Mouse (Mus musculus): ENCODE data around the gene Taf3. TPM values are rescaled to one million over a fixed set of nuclear protein-coding genes. Genes with fewer than 3 reads are reported as not detected.

The Taf3 gene
- total RNA-seq, 2 experiments from 2014 or later, result 12.9 to 13.9 TPM

GRCm38 (mm10) chr2:9962871-9963270 is 85.5 kb downstream of the Taf3 start:
- DNase-seq (ENCODE audit: extremely low spot score in 1 of 2, low spot score in 1 of 2), result no peak

GRCm38 (mm10) chr2:9961708-9962107 is 86.7 kb downstream of the Taf3 start:
- DNase-seq (ENCODE audit: extremely low spot score in 1 of 2, low spot score in 1 of 2), result no peak

- no peak for DNase-seq (ENCODE audit: extremely low spot score in 1 of 2, low spot score in 1 of 2)
Measured at GRCm38 (mm10) chr2:9958011-9958410, 90.4 kb downstream of the Taf3 start.

- DNase-seq (ENCODE audit: extremely low spot score in 1 of 2, low spot score in 1 of 2), result no peak
Measured at GRCm38 (mm10) chr2:9956546-9956945, 91.8 kb downstream of the Taf3 start.

- DNase-seq (ENCODE audit: extremely low spot score in 1 of 2, low spot score in 1 of 2), result no peak
Measured at GRCm38 (mm10) chr2:9955576-9956535, 92.5 kb downstream of the Taf3 start.

GRCm38 (mm10) chr2:9946739-9947138 is 101.7 kb downstream of the Taf3 start:
- no peak for DNase-seq (ENCODE audit: extremely low spot score in 1 of 2, low spot score in 1 of 2)

GRCm38 (mm10) chr2:9945611-9946010 is 102.8 kb downstream of the Taf3 start:
- DNase-seq (ENCODE audit: extremely low spot score in 1 of 2, low spot score in 1 of 2), result no peak

- DNase-seq (ENCODE audit: extremely low spot score in 1 of 2, low spot score in 1 of 2), result no peak
Measured at GRCm38 (mm10) chr2:9943011-9943410, 105.4 kb downstream of the Taf3 start.

- DNase-seq (ENCODE audit: extremely low spot score in 1 of 2, low spot score in 1 of 2), result no peak
Measured at GRCm38 (mm10) chr2:9939250-9939649, 109.1 kb downstream of the Taf3 start.

GRCm38 (mm10) chr2:9935965-9936364 is 112.4 kb downstream of the Taf3 start:
- no peak for DNase-seq (ENCODE audit: extremely low spot score in 1 of 2, low spot score in 1 of 2)

- DNase-seq (ENCODE audit: extremely low spot score in 1 of 2, low spot score in 1 of 2), result no peak
Measured at GRCm38 (mm10) chr2:9926905-9927283, 121.5 kb downstream of the Taf3 start.

- DNase-seq (ENCODE audit: extremely low spot score in 1 of 2, low spot score in 1 of 2), result no peak
Measured at GRCm38 (mm10) chr2:9926194-9926904, 122.0 kb downstream of the Taf3 start.

GRCm38 (mm10) chr2:9918691-9919471 is 129.5 kb downstream of the Taf3 start:
- DNase-seq (ENCODE audit: extremely low spot score in 1 of 2, low spot score in 1 of 2), result no peak

GRCm38 (mm10) chr2:9917602-9918001 is 130.8 kb downstream of the Taf3 start:
- DNase-seq (ENCODE audit: extremely low spot score in 1 of 2, low spot score in 1 of 2), result no peak

- no peak for DNase-seq (ENCODE audit: extremely low spot score in 1 of 2, low spot score in 1 of 2)
Measured at GRCm38 (mm10) chr2:9905995-9906394, 142.4 kb downstream of the Taf3 start.

- no peak for DNase-seq (ENCODE audit: extremely low spot score in 1 of 2, low spot score in 1 of 2)
Measured at GRCm38 (mm10) chr2:9903854-9904560, 144.4 kb downstream of the Taf3 start.

GRCm38 (mm10) chr2:9897846-9898245 is 150.6 kb downstream of the Taf3 start:
- no peak for DNase-seq (ENCODE audit: extremely low spot score in 1 of 2, low spot score in 1 of 2)

GRCm38 (mm10) chr2:9896097-9896770 is 152.2 kb downstream of the Taf3 start:
- DNase-seq (ENCODE audit: extremely low spot score in 1 of 2, low spot score in 1 of 2), result no peak

GRCm38 (mm10) chr2:9894836-9895593 is 153.4 kb downstream of the Taf3 start:
- no peak for DNase-seq (ENCODE audit: extremely low spot score in 1 of 2, low spot score in 1 of 2)
